Mouse (Mus musculus): Measurements from ENCODE around the gene Rbbp8nl.

The Rbbp8nl gene

GRCm38 (mm10) chr2:180257001-180257521 is 32.6 kb downstream of the Rbbp8nl start, which contains the start of gene Rps21:
TSS of gene Rps21 (plus strand) at chr2:180257377.
- peak; percentile 96 to 97 for DNase-seq

DNA sequence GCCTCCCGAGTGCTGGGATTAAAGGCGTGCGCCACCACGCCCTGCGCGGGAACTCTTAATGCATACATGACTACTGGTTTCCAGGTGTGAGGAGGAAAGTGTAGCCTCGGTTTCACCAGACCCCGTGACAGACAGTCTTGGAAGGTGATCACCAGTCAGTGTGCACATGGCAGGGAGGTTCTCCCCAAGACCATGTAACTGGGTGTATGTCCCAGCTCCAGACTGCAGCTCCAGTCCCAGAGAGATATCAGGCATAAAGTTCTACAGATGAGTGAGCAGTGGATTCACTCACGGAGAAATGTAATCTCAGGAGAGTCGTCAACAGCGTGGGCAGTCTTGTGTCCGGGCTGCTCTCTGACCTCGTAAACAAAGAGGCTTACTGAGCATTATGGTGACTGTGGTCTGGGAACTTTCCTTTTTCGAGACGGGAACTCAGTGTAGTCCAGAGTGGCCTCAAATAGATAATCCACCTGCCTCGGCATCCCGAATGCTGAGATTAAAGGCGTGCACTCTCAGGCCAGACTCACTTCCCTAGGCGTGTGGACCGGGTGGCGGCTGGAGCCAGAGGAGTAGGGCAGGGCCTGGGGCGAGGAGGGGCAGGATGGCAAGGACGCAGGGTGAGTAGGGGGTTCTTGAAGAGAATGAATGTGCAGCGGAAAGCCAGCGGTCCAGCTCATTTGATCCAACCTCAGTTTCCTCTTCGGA is 33.2 kb downstream of the Rbbp8nl start:
- no peak for DNase-seq

- DNase-seq: no peak
Observed at GRCm38 (mm10) chr2:180255701-180256100, 34.0 kb downstream of the Rbbp8nl start.

- no peak for DNase-seq
Observed at GRCm38 (mm10) chr2:180254436-180255209, 35.1 kb downstream of the Rbbp8nl start.

DNA sequence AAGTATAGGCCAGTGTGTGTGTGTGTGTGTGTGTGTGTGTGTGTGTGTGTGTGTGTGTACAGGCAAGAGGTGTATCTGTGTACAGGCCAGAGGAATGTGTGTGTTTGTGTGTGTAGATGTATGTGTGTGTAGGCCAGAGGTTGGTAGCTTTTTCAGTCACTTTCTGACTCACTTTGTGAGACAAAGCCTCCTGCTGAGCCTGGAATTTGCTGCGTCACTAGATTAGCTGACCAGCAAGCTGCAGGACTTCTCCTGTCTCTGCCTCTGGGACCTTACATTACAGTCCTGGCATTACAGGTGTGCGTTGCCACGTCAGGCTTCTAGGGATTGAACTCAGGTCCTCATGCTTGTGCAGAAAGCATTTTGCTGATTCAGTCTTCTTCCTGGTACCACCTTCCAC is 37.8 kb downstream of the Rbbp8nl start:
- DNase-seq: no peak

DNA sequence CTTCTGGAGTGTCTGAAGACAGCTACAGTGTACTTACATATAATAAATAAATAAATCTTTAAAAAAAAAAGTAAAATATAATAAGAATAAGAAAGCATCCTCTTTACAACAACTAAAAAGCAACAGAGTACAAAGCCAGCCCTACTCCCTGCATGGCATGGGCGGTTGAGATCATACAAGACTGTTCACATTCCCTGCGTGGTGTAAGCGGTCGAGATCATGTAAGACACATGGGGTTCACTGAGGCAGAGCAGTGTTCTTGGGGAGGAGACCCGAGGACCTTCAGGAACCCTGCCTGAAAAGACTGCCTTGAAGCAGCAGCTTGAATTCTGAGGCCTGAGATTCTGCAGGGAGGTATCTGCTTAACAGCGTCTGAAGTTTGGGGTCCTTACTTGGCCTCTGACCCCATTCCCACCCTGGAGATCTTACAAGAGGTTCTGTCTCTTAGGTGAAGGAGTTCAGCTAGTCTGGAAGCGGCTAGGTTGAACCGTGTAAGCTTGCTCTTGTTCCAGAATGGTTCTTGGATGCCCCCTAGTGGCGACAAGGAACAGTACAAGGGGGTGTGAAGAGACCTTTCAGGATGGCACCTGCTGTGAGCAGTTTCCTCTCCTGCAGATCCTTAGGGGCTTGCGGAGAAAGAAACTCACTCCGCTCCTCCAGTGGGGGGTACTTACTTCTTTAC is 38.6 kb downstream of the Rbbp8nl start:
- DNase-seq: peak; percentile 76 to 84

DNA sequence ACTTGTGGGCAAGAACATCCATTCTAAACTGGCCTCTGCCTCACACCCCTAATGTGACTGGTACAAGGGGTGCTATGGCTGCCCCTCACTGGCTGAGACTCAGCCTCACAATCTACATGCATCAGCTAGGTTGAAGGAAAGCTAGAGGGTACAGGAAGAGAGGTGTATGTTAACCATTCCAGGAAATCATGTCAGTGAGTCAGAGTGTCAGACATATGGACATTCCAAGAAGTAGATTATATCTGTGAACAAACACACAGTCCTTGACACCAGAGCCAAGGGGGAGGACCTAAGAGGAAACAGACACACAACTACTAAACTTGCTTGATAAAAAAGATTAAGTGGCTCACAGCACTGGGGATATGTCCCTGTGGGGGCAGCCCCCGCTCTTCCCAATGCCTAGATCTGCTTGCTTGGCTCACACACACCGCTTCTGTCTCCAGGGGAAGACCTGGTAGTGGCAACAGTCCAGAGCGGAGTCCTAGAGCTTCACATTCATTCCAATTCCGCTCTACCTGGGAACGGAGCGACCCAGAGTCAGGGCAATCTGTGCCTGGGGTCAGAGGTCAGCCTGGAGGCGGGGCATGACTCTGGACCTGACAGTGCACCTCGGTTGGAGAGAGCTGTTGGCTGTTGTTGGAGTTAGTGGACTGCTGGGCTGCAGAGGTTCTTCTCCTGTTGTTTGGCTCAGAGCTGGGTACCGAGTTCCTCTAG is 40.6 kb downstream of the Rbbp8nl start:
- DNase-seq: no peak

GRCm38 (mm10) chr2:180247916-180248315 is 41.8 kb downstream of the Rbbp8nl start:
- DNase-seq: no peak

- no peak for DNase-seq
Observed at GRCm38 (mm10) chr2:180243108-180243507, 46.6 kb downstream of the Rbbp8nl start.

DNA sequence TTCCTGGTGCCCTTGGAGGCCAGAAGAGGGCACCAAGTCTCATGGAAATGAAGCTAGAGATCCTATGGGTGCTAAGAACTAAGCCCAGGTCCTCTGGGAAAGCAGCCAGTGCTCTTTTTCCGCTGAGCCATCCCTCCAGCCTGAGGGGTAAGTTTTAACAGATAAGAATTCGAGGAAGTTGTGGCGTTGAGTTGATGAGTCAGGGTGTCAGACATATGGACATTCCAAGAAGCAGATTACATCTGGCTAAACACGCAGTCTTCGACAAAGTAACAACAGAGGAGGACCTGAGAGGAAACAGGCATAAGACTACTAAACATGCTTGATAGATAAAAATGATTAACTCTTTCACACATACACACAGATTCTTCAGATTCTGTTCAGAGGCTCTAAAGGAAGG is 51.1 kb downstream of the Rbbp8nl start:
- no peak for DNase-seq

DNA sequence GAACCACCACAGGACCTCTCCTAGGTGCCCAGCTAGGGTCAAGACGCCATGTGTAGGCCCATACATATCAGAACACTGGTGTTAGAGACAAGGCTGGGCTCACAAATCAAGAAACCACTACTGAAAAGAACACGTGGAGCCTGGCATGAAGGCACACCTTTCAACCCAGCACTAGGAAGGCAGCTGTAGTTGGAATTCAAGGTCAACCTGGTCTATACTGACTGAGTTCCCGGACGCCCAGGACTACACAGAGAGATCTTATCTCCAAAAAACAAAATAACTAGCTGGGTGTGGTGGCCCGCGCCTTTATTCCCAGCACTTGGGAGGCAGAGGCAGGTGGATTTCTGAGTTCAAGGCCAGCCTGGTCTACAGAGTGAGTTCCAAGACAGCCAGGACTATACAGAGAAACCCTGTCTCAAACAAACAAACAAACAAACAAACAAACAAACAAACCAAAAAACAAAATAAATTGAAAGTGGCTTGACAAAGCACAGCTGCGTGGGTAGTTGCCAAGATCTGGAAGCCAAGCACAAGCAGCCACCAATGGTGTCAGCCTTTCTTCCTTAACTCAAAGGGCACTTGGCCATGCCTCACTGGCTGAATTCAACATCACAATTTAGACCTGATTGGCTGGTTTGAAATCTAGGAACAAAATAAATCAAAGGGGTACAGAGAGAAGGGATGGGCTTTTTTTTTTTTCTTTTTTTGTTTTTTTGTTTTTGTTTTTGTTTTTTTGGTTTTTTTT is 51.9 kb downstream of the Rbbp8nl start:
- no peak for DNase-seq

GRCm38 (mm10) chr2:180236930-180237329 is 52.7 kb downstream of the Rbbp8nl start:
- DNase-seq: no peak

- DNase-seq: no peak
Observed at GRCm38 (mm10) chr2:180236500-180236899, 53.2 kb downstream of the Rbbp8nl start.

- no peak for DNase-seq
Observed at GRCm38 (mm10) chr2:180235788-180236187, 53.9 kb downstream of the Rbbp8nl start.

DNA sequence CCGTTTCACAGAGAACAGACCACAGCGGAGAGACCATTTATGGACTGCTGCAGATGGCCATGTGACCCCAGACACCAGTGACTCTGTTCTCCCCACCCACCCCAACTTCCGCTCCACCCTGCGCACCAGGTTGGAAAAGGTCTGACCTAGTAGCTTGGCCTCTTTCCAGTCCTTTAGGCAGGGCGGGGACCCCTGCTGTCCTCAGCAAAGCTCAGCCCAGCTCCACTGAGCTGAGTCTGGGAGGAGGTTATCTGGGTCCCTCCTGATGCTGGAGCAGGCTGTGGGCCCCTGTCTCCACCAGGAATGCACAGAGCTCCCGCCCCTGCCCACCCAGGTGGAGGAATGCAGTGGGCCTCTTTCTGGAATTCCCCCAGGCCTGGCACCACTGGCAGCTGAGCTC is 54.7 kb downstream of the Rbbp8nl start:
- DNase-seq: no peak

DNA sequence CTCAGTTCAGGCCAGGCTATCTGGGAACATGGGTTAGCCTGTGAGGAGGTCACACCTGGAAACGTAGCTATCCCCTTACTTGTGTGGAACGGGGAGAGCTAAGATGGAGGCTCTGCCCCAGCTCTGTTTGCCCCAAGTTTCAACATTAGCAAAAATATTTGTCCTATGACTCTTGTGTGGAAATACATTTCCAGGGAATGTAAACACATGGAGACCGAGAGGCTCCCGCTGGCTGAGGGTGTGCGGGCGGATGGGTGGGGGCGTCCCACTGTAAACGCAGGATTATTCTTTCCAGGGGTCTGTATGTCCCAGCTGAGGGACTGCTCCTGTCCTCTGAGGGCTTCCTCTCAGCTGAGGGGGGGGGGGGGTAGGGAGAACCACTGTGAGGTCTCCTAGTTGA is 55.3 kb downstream of the Rbbp8nl start:
- DNase-seq: no peak

- no peak for DNase-seq
Observed at GRCm38 (mm10) chr2:180233101-180233904, 56.4 kb downstream of the Rbbp8nl start.

DNA sequence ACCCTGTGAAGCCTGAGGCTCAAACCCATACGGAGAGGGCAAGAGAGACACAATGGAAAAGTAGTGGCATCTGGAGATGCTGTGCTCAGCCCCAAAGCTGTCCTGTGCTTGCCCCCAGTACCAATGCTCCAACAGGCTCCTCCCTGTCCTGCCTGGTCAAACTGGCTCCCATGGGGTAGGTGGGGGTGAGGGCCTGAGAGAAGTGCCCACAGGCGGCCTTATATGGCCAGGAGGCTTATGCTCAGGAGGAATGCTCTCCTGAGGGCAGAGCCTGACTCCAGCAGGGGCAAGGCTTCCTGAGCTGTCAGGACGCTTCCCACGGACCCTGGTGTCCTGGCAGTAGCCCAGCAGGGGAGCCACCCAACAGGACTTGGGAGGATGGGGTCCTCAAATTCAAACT is 59.2 kb downstream of the Rbbp8nl start:
- DNase-seq: no peak

DNA sequence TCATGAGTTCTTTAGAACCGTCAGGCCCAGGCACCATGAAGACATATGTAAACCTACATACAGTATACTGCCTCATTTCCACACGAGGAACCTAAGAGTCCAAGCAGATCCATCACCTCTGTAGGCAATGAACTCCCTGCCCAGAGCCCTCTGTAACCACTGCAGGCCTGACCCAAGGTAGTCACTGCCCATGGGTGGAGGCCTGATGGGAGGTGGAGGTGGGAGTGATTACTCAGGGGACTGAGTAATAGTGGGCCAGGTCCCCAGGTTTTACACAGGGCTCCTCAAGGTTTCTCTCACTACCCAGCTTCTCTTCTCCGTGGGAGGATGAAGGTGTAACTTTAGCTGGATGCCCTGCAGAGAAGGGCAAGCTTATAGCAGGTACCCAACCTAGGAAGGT is 60.5 kb downstream of the Rbbp8nl start:
- no peak for DNase-seq

DNA sequence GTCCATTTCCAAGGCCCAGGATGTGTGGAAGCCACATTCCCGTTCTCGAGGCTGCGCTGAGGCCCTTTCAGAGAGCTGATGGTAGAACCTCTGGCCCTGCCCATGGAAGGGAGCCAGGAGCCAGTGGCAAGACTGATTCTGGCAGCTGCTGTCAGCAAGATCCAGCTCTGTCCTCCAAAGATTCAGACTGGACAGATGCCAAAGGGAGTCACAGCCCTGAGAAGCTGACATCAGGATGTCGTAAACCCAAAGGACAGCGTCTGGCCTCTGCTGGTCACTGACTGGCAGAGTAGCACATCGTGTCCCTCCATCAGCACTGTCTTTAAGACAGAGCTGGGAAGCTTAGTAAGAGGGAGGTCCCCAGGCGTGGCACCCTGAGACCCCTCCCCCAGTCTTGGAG is 61.1 kb downstream of the Rbbp8nl start:
- DNase-seq: no peak

DNA sequence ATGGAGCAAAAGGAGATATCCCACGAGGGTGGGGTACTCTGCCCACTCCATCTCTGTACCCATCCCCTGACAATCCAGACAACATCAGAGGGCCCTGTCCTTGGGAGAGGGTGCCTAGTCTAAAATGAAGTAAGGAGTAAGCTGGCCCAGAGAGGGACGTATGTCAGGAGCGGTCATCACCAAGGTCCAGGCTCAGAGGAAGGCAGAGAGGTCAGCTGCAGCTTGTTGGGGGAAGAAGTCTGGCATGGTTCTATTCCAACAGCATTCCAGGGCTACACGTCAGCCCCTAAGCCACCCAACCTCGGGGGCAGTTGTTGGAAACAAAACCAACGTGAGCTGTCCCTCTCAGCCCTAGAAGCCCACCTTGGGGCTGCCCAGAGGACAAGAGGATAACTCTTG is 61.6 kb downstream of the Rbbp8nl start:
- DNase-seq: no peak

All from cerebellum, postnatal 36 days (tissue).